In genomic region chr3:100266976-100267375, GRCm38 (mm10) we compare ENCODE assay signal across 29 mouse cellular contexts.
"Had no signal": no experiment of that assay in that cellular context is flagged by ENCODE, and none has a peak within 500 bp of the region (broad histone marks: within the 10 kb centered on the region; RNA-seq: fewer than 3 reads in every experiment).

No protein-coding gene starts in this region.

- H3K27me3 ChIP-seq: heart, embryonic 12.5 days; hindbrain, embryonic 12.5 days; intestine, embryonic 15.5 days; kidney, embryonic 15.5 days; limb, embryonic 12.5 days; liver, embryonic 13.5 days; liver, embryonic 15.5 days had no signal

- H3K4me1 ChIP-seq: heart, embryonic 10.5 days; heart, embryonic 12.5 days; hindbrain, embryonic 10.5 days; hindbrain, embryonic 12.5 days; intestine, embryonic 15.5 days; kidney, embryonic 15.5 days; limb, embryonic 10.5 days; limb, embryonic 12.5 days; liver, embryonic 13.5 days; liver, embryonic 15.5 days had no signal

- ATAC-seq: hindbrain, embryonic 16.5 days; inflammation-experienced regulatory T-cells, adult 6 months; intestine, embryonic 15.5 days; intestine, postnatal 0 days; liver, postnatal 0 days had no signal

- H3K36me3 ChIP-seq: heart, embryonic 10.5 days; heart, embryonic 12.5 days; hindbrain, embryonic 10.5 days; hindbrain, embryonic 12.5 days; intestine, embryonic 15.5 days; kidney, embryonic 15.5 days; limb, embryonic 10.5 days; limb, embryonic 12.5 days; liver, embryonic 13.5 days; liver, embryonic 15.5 days had no signal

- H3K9ac ChIP-seq: heart, embryonic 12.5 days; hindbrain, embryonic 12.5 days; hindbrain, embryonic 14.5 days; intestine, embryonic 15.5 days; kidney, embryonic 15.5 days; limb, embryonic 12.5 days; liver, embryonic 13.5 days; liver, embryonic 15.5 days; liver, postnatal 0 days had no signal

- H3K9me3 ChIP-seq: heart, embryonic 10.5 days; heart, embryonic 12.5 days; hindbrain, embryonic 10.5 days; hindbrain, embryonic 12.5 days; intestine, embryonic 15.5 days; kidney, embryonic 15.5 days; limb, embryonic 10.5 days; liver, embryonic 13.5 days; liver, embryonic 15.5 days had no signal

- H3K4me2 ChIP-seq: heart, embryonic 12.5 days; hindbrain, embryonic 12.5 days; hindbrain, embryonic 14.5 days; intestine, embryonic 15.5 days; kidney, embryonic 15.5 days; limb, embryonic 12.5 days; liver, embryonic 11.5 days; liver, embryonic 13.5 days; liver, embryonic 15.5 days had no signal

- H3K4me3 ChIP-seq: gastrocnemius, adult 2 months; heart, embryonic 10.5 days; heart, embryonic 12.5 days; hindbrain, embryonic 10.5 days; hindbrain, embryonic 12.5 days; intestine, embryonic 15.5 days; kidney, embryonic 15.5 days; left cerebral cortex, adult 2 months; limb, embryonic 10.5 days; limb, embryonic 12.5 days; liver, embryonic 13.5 days; liver, embryonic 15.5 days had no signal

- H3K27ac ChIP-seq: gastrocnemius, adult 2 months; heart, embryonic 10.5 days; hindbrain, embryonic 10.5 days; hindbrain, embryonic 12.5 days; hindbrain, embryonic 14.5 days; intestine, embryonic 15.5 days; kidney, embryonic 15.5 days; kidney, postnatal 0 days; left cerebral cortex, adult 2 months; limb, embryonic 10.5 days; limb, embryonic 12.5 days; liver, embryonic 13.5 days; liver, embryonic 15.5 days had no signal

- DNase-seq: gastrocnemius, adult 2 months; gastrocnemius, postnatal 10 days; gastrocnemius, postnatal 25 days; heart, adult 18-20 months; heart, postnatal 10 days; heart, postnatal 4 days; kidney, adult 2 months; kidney, adult 9 months; kidney, postnatal 14 days; kidney, postnatal 36 days; liver; liver, embryonic 13.5 days; liver, postnatal 0 days had no signal
